Mouse (Mus musculus) adrenal gland, postnatal 25 days (tissue): ENCODE results near the gene Cpm. TPM values are rescaled to one million over a fixed set of nuclear protein-coding genes. Genes with fewer than 3 reads are reported as not detected.
"Not testable (repeated sequence)": the region's sequence is repeated elsewhere in the genome, so short reads cannot be mapped to it uniquely, and the experiment has no call there.

Source experiments
- DNase-seq: peaks from one replicate; pipeline ENCODE4 v3.0.0; 2021; ENCODE audit warnings: mixed read lengths
- total RNA-seq: library from RNA; stranded (reverse); gene quantifications from 2 replicates; pipeline ENCODE4 v1.2.3, GENCODE M21; 2021

Cpm gene
- total RNA-seq, 1 experiment from 2014 or later = 27.0 TPM

- DNase-seq = no peak
Observed at GRCm38 (mm10) chr10:117606423-117606822, 22.9 kb upstream of the Cpm start.

- no peak for DNase-seq
Observed at GRCm38 (mm10) chr10:117607051-117607803, 22.1 kb upstream of the Cpm start.

DNA sequence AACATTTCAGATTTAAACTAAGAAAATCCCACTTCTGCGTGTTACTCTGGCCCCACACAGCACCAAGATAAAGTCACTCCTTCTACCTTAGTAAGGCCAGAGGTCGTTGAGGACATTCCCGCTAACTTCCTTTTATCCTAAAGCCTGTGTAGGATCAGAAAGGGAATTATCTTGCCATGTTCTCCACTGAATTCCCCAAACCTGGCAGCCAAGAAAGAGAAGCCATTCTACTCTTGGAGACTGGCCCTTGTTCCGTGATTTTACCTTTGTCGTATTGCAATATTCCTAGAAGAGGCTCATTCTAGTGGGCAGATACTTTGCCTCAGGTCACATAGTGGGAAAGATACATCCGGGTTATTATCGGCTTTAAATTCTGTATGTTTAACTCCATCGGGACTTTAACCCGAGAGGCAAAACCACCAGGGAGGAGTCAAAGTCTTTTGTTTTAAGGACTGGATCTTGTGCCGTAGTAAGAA, 21.5 kb upstream of the Cpm start:
- DNase-seq = no peak

GRCm38 (mm10) chr10:117608487-117608886, 20.8 kb upstream of the Cpm start:
- no peak for DNase-seq

GRCm38 (mm10) chr10:117608988-117609809, 20.1 kb upstream of the Cpm start:
- no peak for DNase-seq

GRCm38 (mm10) chr10:117609810-117610090, 19.6 kb upstream of the Cpm start:
- DNase-seq = no peak

GRCm38 (mm10) chr10:117610160-117610764, 19.0 kb upstream of the Cpm start:
- DNase-seq = no peak

- DNase-seq = no peak
Observed at GRCm38 (mm10) chr10:117610794-117611384, 18.4 kb upstream of the Cpm start.

GRCm38 (mm10) chr10:117611503-117611902, 17.8 kb upstream of the Cpm start:
- DNase-seq = no peak

DNA sequence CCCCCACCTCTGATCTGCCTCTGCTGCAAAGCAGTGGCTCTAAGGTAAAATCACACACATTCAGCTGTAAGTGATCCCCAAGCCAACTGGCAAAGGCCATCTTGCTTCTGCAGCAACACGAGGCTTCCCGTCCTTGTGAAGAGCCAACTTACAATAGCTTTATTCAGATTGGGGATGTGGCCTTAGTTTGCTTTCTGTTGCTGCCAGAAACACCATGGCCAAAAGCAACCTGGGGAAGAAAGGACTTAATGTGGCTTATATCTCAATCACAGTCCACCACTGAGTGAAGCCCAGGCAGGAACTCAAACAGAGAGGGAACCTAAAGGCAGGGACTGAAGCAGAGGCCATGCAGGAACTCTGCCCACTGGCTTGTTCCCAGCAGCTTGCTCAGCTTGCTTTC, 17.3 kb upstream of the Cpm start:
- no peak for DNase-seq

DNA sequence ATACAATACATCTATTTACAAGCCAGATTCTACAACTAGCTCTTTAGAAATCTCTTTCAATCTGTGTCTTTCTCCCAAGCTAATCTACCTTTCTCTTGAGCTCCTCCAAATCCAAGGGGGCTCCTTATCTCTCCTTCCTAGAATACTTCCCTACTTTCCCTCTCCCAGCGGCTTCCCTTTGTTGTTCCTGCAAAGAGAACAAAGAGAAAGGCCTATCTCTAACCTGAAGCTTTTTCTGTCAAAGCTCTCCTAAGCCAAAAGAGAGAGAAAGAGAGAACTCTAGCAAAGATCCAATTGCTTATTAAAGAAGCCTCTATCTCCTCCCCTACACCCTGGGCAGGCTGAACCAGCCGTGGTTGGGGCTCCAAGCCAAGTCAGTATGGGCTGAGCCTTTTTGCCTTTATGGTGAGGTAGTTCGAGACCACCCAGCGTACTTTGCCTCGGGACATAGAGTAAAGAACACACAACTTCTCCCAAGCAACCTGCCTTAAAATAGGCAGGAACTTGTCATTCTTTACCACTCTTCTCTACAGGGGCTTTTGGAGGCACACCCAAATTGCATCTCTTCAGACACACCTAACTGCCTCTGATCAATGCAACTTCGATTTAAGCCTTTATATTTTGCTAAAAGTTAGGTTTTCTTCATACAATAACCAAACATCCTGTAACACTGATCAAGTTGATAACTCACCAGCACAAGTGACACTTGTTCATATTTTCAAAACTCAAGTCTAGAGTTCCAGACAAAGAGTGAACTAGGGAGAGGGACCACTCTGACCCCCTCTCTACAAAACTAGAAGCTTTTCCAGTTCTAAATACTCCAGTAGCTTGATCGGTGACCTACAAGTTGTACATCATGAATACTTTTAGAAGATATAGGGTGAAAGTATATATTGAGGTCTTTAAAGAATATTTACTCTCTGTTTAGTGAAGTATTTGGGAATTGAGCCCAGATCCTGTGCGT, 16.4 kb upstream of the Cpm start:
- no peak for DNase-seq

- DNase-seq = no peak
Observed at GRCm38 (mm10) chr10:117613960-117614359, 15.3 kb upstream of the Cpm start.

- no peak for DNase-seq
Observed at GRCm38 (mm10) chr10:117614387-117614786, 14.9 kb upstream of the Cpm start.

DNA sequence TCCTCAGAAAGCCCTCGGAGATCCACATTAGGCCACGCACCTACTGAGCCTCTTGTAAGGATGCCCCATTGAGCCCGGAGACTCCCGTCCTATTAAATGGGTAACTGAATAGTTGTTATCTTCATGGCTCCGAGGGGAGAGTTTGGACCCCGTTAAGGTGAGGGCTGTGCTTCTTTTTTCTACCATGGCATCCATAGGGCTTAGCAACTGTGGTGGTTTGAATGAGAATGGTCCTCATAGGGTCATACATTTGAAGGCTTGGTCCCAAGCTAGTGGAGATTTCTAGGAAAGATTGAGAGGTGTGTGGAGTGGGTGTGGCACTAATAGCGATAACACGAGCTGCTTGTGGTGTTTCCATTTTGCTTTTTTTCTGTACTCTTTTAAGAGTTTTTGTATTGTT, 14.1 kb upstream of the Cpm start:
- DNase-seq = no peak

GRCm38 (mm10) chr10:117615746-117616145, 13.6 kb upstream of the Cpm start:
- no peak for DNase-seq

DNA sequence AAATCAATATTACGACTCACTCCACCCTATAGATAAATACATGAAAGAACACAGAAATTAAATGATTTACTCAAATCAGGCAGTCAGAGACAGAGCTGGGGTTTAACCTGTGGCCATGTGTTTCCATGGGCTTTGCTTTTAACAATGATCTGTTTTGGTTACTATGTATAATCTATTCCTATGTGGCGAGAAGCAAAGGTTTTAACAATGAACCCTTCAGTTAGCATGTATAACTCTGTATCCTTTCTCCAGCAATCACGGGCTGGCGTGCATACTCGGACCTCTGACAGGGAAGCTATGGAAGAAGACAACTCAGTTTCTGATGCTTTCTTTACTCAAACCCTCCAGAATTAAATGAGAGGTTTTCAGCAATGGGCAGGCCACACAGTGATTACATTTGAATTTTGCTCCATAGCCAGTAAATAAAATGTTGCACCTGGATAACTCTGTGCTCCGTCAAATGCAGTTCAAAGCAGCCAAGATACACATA, 13.1 kb upstream of the Cpm start:
- DNase-seq = no peak

DNA sequence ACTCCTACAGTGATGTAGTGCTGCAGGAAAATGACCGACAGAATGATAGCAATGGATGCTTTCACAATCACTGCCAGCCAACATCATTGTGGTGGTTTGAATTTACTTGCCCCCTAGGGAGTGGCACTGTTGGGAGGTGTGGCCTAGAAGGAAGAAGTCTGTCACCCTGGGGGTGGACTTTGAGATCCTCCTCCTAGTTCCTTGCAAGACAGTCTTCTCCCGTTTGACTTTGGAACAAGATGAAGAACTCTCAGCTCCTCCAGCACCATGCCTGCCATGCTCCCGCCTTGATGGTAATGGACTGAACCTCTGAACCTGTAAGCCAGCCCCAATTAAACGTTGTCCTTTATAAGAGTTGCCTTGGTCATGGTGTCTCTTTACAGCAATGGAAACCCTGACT, 12.5 kb upstream of the Cpm start:
- not testable (repeated sequence) for DNase-seq

GRCm38 (mm10) chr10:117617568-117618345, 11.5 kb upstream of the Cpm start:
- no peak for DNase-seq

DNA sequence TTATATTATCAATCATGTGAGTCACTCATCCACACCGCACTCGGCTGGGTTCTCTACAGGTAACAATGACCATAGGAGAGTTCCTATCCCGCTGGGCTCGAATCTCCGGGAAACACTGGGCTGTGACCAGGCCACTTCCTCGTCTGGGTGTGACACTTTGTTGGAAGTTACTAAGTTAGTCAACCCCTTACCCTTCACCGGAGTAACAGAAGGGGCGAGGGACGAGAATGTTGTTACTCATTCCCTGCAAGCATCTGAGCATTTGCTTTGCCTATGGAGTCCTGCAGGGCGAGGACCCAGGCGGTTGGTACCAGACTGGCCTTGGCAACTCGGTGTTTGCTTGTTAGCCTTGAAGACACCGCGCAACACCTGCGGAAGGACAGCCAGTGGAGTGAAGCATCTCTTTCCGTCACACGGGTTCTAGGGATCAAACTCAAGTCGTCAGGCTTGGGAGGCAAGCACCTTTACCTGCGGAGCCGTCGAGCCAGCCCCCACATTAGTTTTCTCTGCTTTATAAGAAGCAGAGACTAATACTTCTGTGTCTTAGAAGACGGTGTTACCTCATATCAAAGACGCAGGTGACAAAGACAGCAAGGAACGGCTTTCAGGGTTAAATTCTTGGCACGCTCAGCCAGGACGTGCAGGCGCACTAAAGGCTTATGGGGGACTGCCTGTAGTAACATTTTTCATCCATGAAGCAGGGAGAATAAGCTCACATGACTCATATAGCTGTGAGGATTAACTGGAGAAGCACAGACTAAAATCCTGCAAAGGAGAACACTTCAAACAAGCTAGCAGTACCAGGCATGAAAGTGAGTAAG, 10.0 kb upstream of the Cpm start:
- DNase-seq = no peak

DNA sequence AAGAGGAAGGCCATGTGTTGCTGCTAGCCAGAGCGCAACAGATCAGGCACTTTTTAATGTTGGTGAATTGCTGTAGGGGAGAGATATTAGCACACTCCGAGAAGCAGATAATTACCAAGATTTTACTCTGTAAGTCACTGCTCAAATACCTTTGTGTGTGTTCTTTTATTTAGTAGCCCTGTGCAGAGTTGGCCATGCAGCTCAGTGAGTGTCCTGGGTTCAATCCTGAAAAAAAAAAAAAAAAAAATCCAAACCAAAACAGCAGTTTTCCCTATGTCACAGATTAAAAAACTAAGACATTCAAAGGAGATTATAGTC, 9.5 kb upstream of the Cpm start:
- no peak for DNase-seq
